Mouse (Mus musculus): ENCODE measurements around the gene Hsd17b11. TPM values are rescaled to one million over a fixed set of nuclear protein-coding genes. Genes with fewer than 3 reads are reported as not detected.

The Hsd17b11 gene
- polyA plus RNA-seq (2016; fragmentation: Nextera tagmentation; extraction: Ambion mirVana), result 1.3 TPM in 2 replicates

GRCm38 (mm10) chr5:104021597-104022378, at the start of gene Hsd17b11:
Hsd17b11 (minus strand) TSS chr5:104021919.
- Histone ChIP-seq H3K4me3 (peak within 1 kb of the TSS; percentile 47), H3K4me2 (replicated peaks) (peak within 1 kb of the TSS; percentile 86), H3K4me1 (peaks cover 8% of the 10 kb centered on the region; the same call in 1 of the 2 replicates), H3K9ac (replicated peaks) (peak within 1 kb of the TSS; percentile 59), H3K27me3 (peaks cover 13% of the 10 kb centered on the region), H3K27ac (replicated peaks) (no peak within 1 kb of the TSS), H3K36me3 (no peaks in the 10 kb centered on the region), H3K9me3 (no peaks in the 10 kb centered on the region)
- 1% methylated on average over 31 of the region's 31 CpGs for WGBS
- peak; percentile 73 for ATAC-seq (ENCODE audit: low FRiP score, low read depth)

GRCm38 (mm10) chr5:104071048-104071447, 49.3 kb upstream of the Hsd17b11 start:
- no peak overlapping the region for H3K9ac ChIP-seq (replicated peaks)
- H3K9me3 ChIP-seq, result no peaks in the 10 kb centered on the region
- 72% methylated on average over 4 of the region's 4 CpGs for WGBS
- H3K27me3 ChIP-seq, result 0 out of 2 replicates have a peak, but pooled peaks cover 5% of the 10 kb centered on the region
- H3K36me3 ChIP-seq, result no peaks in the 10 kb centered on the region
- no peak overlapping the region for H3K4me2 ChIP-seq (replicated peaks)
- no peak for ATAC-seq (ENCODE audit: low FRiP score, low read depth)
- H3K4me1 ChIP-seq, result peaks cover 11% of the 10 kb centered on the region
- no peak overlapping the region for H3K4me3 ChIP-seq
- H3K27ac ChIP-seq (replicated peaks), result no peak overlapping the region

- H3K4me2 ChIP-seq (replicated peaks), result no peak overlapping the region
- H3K36me3 ChIP-seq, result peaks cover 6% of the 10 kb centered on the region; the same call in 1 of the 2 replicates
- H3K9me3 ChIP-seq, result no peaks in the 10 kb centered on the region
- H3K27ac ChIP-seq (replicated peaks), result no peak overlapping the region
- peaks cover 11% of the 10 kb centered on the region for H3K4me1 ChIP-seq
- WGBS, result 86% methylated on average over 7 of the region's 7 CpGs
- no peak for ATAC-seq (ENCODE audit: low FRiP score, low read depth)
- H3K9ac ChIP-seq (replicated peaks), result no peak overlapping the region
- no peak overlapping the region for H3K4me3 ChIP-seq
- no peaks in the 10 kb centered on the region for H3K27me3 ChIP-seq
Measured at GRCm38 (mm10) chr5:104068751-104069150, 47.0 kb upstream of the Hsd17b11 start.

- peaks cover 35% of the 10 kb centered on the region for H3K36me3 ChIP-seq
- no peaks in the 10 kb centered on the region for H3K27me3 ChIP-seq
- H3K27ac ChIP-seq (replicated peaks), result no peak overlapping the region
- H3K9me3 ChIP-seq, result no peaks in the 10 kb centered on the region
- 86% methylated on average over 11 of the region's 11 CpGs for WGBS
- no peak for ATAC-seq (ENCODE audit: low FRiP score, low read depth)
- H3K4me2 ChIP-seq (replicated peaks), result no peak overlapping the region
- H3K9ac ChIP-seq (replicated peaks), result no peak overlapping the region
- no peak overlapping the region for H3K4me3 ChIP-seq
- H3K4me1 ChIP-seq, result no peaks in the 10 kb centered on the region
Measured at GRCm38 (mm10) chr5:104062773-104063551, 41.2 kb upstream of the Hsd17b11 start.

GRCm38 (mm10) chr5:104061936-104062772, 40.4 kb upstream of the Hsd17b11 start:
- H3K9ac ChIP-seq (replicated peaks), result no peak overlapping the region
- no peaks in the 10 kb centered on the region for H3K27me3 ChIP-seq
- H3K36me3 ChIP-seq, result peaks cover 35% of the 10 kb centered on the region
- H3K4me3 ChIP-seq, result no peak overlapping the region
- H3K4me1 ChIP-seq, result no peaks in the 10 kb centered on the region
- ATAC-seq (ENCODE audit: low FRiP score, low read depth), result no peak
- no peak overlapping the region for H3K27ac ChIP-seq (replicated peaks)
- H3K9me3 ChIP-seq, result no peaks in the 10 kb centered on the region
- WGBS, result 74% methylated on average over 13 of the region's 13 CpGs
- no peak overlapping the region for H3K4me2 ChIP-seq (replicated peaks)

GRCm38 (mm10) chr5:104060429-104060828, 38.7 kb upstream of the Hsd17b11 start:
- Histone ChIP-seq H3K36me3 (peaks cover 40% of the 10 kb centered on the region), H3K27me3 (no peaks in the 10 kb centered on the region), H3K27ac (replicated peaks) (no peak overlapping the region), H3K4me2 (replicated peaks) (no peak overlapping the region), H3K9me3 (no peaks in the 10 kb centered on the region), H3K9ac (replicated peaks) (no peak overlapping the region), H3K4me3 (no peak overlapping the region), H3K4me1 (no peaks in the 10 kb centered on the region)
- WGBS, result 90% methylated on average over 5 of the region's 5 CpGs
- no peak for ATAC-seq (ENCODE audit: low FRiP score, low read depth)

GRCm38 (mm10) chr5:104059628-104060027, 37.9 kb upstream of the Hsd17b11 start:
- Histone ChIP-seq H3K9ac (replicated peaks) (no peak overlapping the region), H3K27ac (replicated peaks) (no peak overlapping the region), H3K4me1 (no peaks in the 10 kb centered on the region), H3K27me3 (no peaks in the 10 kb centered on the region), H3K4me2 (replicated peaks) (no peak overlapping the region), H3K36me3 (peaks cover 34% of the 10 kb centered on the region), H3K4me3 (no peak overlapping the region), H3K9me3 (no peaks in the 10 kb centered on the region)
- WGBS, result 81% methylated on average over 9 of the region's 9 CpGs
- ATAC-seq (ENCODE audit: low FRiP score, low read depth), result no peak

- 64% methylated on average over 15 of the region's 15 CpGs for WGBS
- H3K4me3 ChIP-seq, result no peak overlapping the region
- no peaks in the 10 kb centered on the region for H3K9me3 ChIP-seq
- no peak overlapping the region for H3K9ac ChIP-seq (replicated peaks)
- no peaks in the 10 kb centered on the region for H3K27me3 ChIP-seq
- no peak overlapping the region for H3K27ac ChIP-seq (replicated peaks)
- peaks cover 26% of the 10 kb centered on the region for H3K36me3 ChIP-seq
- no peak overlapping the region for H3K4me2 ChIP-seq (replicated peaks)
- H3K4me1 ChIP-seq, result no peaks in the 10 kb centered on the region
- ATAC-seq (ENCODE audit: low FRiP score, low read depth), result no peak
Measured at GRCm38 (mm10) chr5:104058021-104058420, 36.3 kb upstream of the Hsd17b11 start.

GRCm38 (mm10) chr5:104056295-104056694, 34.6 kb upstream of the Hsd17b11 start:
- H3K27me3 ChIP-seq, result no peaks in the 10 kb centered on the region
- peaks cover 28% of the 10 kb centered on the region for H3K36me3 ChIP-seq
- H3K4me2 ChIP-seq (replicated peaks), result no peak overlapping the region
- no peak overlapping the region for H3K4me3 ChIP-seq
- H3K4me1 ChIP-seq, result no peaks in the 10 kb centered on the region
- no peak overlapping the region for H3K27ac ChIP-seq (replicated peaks)
- no peaks in the 10 kb centered on the region for H3K9me3 ChIP-seq
- WGBS, result 86% methylated on average over 7 of the region's 7 CpGs
- ATAC-seq (ENCODE audit: low FRiP score, low read depth), result no peak
- no peak overlapping the region for H3K9ac ChIP-seq (replicated peaks)

GRCm38 (mm10) chr5:104055816-104056215, 34.1 kb upstream of the Hsd17b11 start:
- H3K36me3 ChIP-seq, result peaks cover 28% of the 10 kb centered on the region
- H3K27ac ChIP-seq (replicated peaks), result no peak overlapping the region
- no peaks in the 10 kb centered on the region for H3K27me3 ChIP-seq
- H3K4me3 ChIP-seq, result no peak overlapping the region
- WGBS, result 93% methylated on average over 4 of the region's 4 CpGs
- no peak overlapping the region for H3K9ac ChIP-seq (replicated peaks)
- no peaks in the 10 kb centered on the region for H3K9me3 ChIP-seq
- H3K4me1 ChIP-seq, result no peaks in the 10 kb centered on the region
- H3K4me2 ChIP-seq (replicated peaks), result no peak overlapping the region
- no peak for ATAC-seq (ENCODE audit: low FRiP score, low read depth)

GRCm38 (mm10) chr5:104054938-104055337, 33.2 kb upstream of the Hsd17b11 start:
- no peaks in the 10 kb centered on the region for H3K9me3 ChIP-seq
- no peak for ATAC-seq (ENCODE audit: low FRiP score, low read depth)
- no peaks in the 10 kb centered on the region for H3K4me1 ChIP-seq
- H3K9ac ChIP-seq (replicated peaks), result no peak overlapping the region
- no peak overlapping the region for H3K4me2 ChIP-seq (replicated peaks)
- H3K27me3 ChIP-seq, result no peaks in the 10 kb centered on the region
- H3K4me3 ChIP-seq, result no peak overlapping the region
- H3K27ac ChIP-seq (replicated peaks), result no peak overlapping the region
- peaks cover 27% of the 10 kb centered on the region for H3K36me3 ChIP-seq
- WGBS, result 86% methylated on average over 4 of the region's 4 CpGs
